Comparison of ENCODE assay signal across 8 mouse cellular contexts in genomic region chr2:75637822-75638221, GRCm38 (mm10). TPM values are rescaled to one million over a fixed set of nuclear protein-coding genes. Genes with fewer than 3 reads are reported as not detected.
DNase-seq lines count a peak whose midpoint lies in the region; ATAC-seq and TF ChIP-seq lines count a peak whose summit lies in the region.
"Not testable (repeated sequence)": the region's sequence is repeated elsewhere in the genome, so short reads cannot be mapped to it uniquely, and the experiment has no call there.

No protein-coding gene starts in this region.

- dilution Hi-C loops in CH12.LX (cut with MboI; ENCODE audit: extremely low pct_ligation_motif_present, extremely low pct_unique_long_range_greater_than_20kb, low sequenced_read_pairs) = not testable (repeated sequence)

- H3K9ac ChIP-seq in CH12.LX (ENCODE audit: insufficient read depth, low read depth); heart, postnatal 0 days (replicated peaks; ENCODE audit: low read depth, low read length); kidney, postnatal 0 days (ENCODE audit: low read depth, low read length); liver, postnatal 0 days (replicated peaks): not testable (repeated sequence)

- H3K4me2 ChIP-seq in CH12.LX (ENCODE audit: insufficient read depth, low read depth, poor library complexity, severe bottlenecking); heart, postnatal 0 days (ENCODE audit: low read depth, low read length); kidney, postnatal 0 days (ENCODE audit: low read length); liver, postnatal 0 days (ENCODE audit: low read depth, low read length): not testable (repeated sequence)

- peak; percentile 27 for DNase-seq in 3134 (ENCODE audit: extremely low read depth, insufficient read length, low spot score)
- DNase-seq in CH12.LX (ENCODE audit: extremely low read depth); gastrocnemius, adult 2 months; heart, postnatal 0 days (ENCODE audit: low spot score); kidney, postnatal 0 days (ENCODE audit: low spot score); liver, postnatal 0 days: not testable (repeated sequence)
- DNase-seq in naive thymus-derived CD4-positive, alpha-beta T cell, adult 2 months (ENCODE audit: low read depth) = peak; percentile 54

- TF ChIP-seq CTCF in CH12.LX (conservative IDR thresholded peaks at IDR 0.05 in 1 of 2, IDR thresholded peaks at IDR 0.05 in 1 of 2; ENCODE audit: low read depth in 2 of 2, low read length in 2 of 2); gastrocnemius, adult 2 months (IDR thresholded peaks at IDR 0.05); heart, postnatal 0 days (IDR thresholded peaks at IDR 0.05; ENCODE audit: low read depth); kidney, postnatal 0 days (IDR thresholded peaks at IDR 0.05; ENCODE audit: low read depth); liver, postnatal 0 days (IDR thresholded peaks at IDR 0.05; ENCODE audit: low read depth): not testable (repeated sequence)

- not testable (repeated sequence) for H3K79me2 ChIP-seq in CH12.LX (replicated peaks; ENCODE audit: control insufficient read depth, extremely low read depth, insufficient read depth, poor library complexity, severe bottlenecking); macrophage (ENCODE audit: inconsistent target)

- H3K9me3 ChIP-seq in CH12.LX (replicated peaks; ENCODE audit: low read length); heart, postnatal 0 days (replicated peaks; ENCODE audit: control insufficient read depth, low read length); kidney, postnatal 0 days (replicated peaks; ENCODE audit: low read length); liver, postnatal 0 days (ENCODE audit: low read length): not testable (repeated sequence)

- not testable (repeated sequence) for TF ChIP-seq RAD21 in CH12.LX (IDR thresholded peaks at IDR 0.05; ENCODE audit: low read depth, low read length)

- H3K4me3 ChIP-seq in CH12.LX (replicated peaks in 1 of 3; ENCODE audit: low read depth in 2 of 3, low read length in 2 of 3, poor library complexity in 1 of 3); gastrocnemius, adult 2 months; heart, postnatal 0 days (ENCODE audit: low read depth, low read length); kidney, postnatal 0 days (replicated peaks; ENCODE audit: low read depth, low read length); liver, postnatal 0 days (ENCODE audit: low read depth, low read length); macrophage (ENCODE audit: inconsistent target): not testable (repeated sequence)

- in situ Hi-C loops in CH12.LX (cut with MboI; ENCODE audit: low pct_ligation_motif_present, low pct_unique_long_range_greater_than_20kb, low sequenced_read_pairs) = not testable (repeated sequence)

- H3K27ac ChIP-seq in CH12.LX (ENCODE audit: insufficient read depth, low read depth) = not testable (repeated sequence)
- peak overlapping the region; percentile 35; the same call in 1 of the 2 replicates for H3K27ac ChIP-seq in gastrocnemius, adult 2 months
- 0 out of 2 replicates have a peak overlapping the region, but pooled peaks have one; percentile 25 for H3K27ac ChIP-seq in heart, postnatal 0 days (ENCODE audit: low read depth)
- 0 out of 2 replicates have a peak overlapping the region, but pooled peaks have one; percentile 62 for H3K27ac ChIP-seq in kidney, postnatal 0 days
- H3K27ac ChIP-seq in liver, postnatal 0 days (ENCODE audit: low read depth) = peak overlapping the region; percentile 94
- H3K27ac ChIP-seq in macrophage = peak overlapping the region; percentile 46

- 88% methylated on average over 6 of the region's 6 CpGs for WGBS in heart, postnatal 0 days
- WGBS in kidney, postnatal 0 days = 82% methylated on average over 6 of the region's 6 CpGs
- WGBS in liver, postnatal 0 days (ENCODE audit: insufficient replicate concordance) = 78% methylated on average over 6 of the region's 6 CpGs
- WGBS in macrophage (ENCODE audit: missing documents) = 80% methylated on average over 1 of the region's 6 CpGs

- H3K36me3 ChIP-seq in CH12.LX (replicated peaks in 1 of 2; ENCODE audit: control insufficient read depth in 1 of 2, insufficient read depth in 1 of 2, low read length in 1 of 2); heart, postnatal 0 days (replicated peaks; ENCODE audit: control insufficient read depth, insufficient read depth, low read length); kidney, postnatal 0 days (ENCODE audit: insufficient read depth, low read length); liver, postnatal 0 days (replicated peaks; ENCODE audit: insufficient read depth, low read length); macrophage (ENCODE audit: inconsistent target): not testable (repeated sequence)

- ATAC-seq in heart, postnatal 0 days (ENCODE audit: insufficient read depth, low read depth); kidney, postnatal 0 days (replicated peaks; ENCODE audit: low FRiP score, low read depth): not testable (repeated sequence)
- ATAC-seq in liver, postnatal 0 days = peak; percentile 41; the same call in 1 of the 2 replicates

- intact Hi-C loops in gastrocnemius, adult 2 months (cut with DNase I) = not testable (repeated sequence)

- not testable (repeated sequence) for TF ChIP-seq POLR2A in CH12.LX (IDR thresholded peaks at IDR 0.05; ENCODE audit: low read depth, low read length)

- TF ChIP-seq EP300 in CH12.LX (IDR thresholded peaks at IDR 0.05; ENCODE audit: low read length); heart, postnatal 0 days (IDR thresholded peaks at IDR 0.05; ENCODE audit: low read depth); liver, postnatal 0 days (IDR thresholded peaks at IDR 0.05; ENCODE audit: low read depth): not testable (repeated sequence)

- not testable (repeated sequence) for H3K27me3 ChIP-seq in CH12.LX (replicated peaks); heart, postnatal 0 days (ENCODE audit: control insufficient read depth, insufficient read depth, low read length); kidney, postnatal 0 days (ENCODE audit: insufficient read depth, low read length); liver, postnatal 0 days (ENCODE audit: insufficient read depth, low read length)

- H3K4me1 ChIP-seq in CH12.LX (ENCODE audit: control insufficient read depth in 1 of 2, insufficient read depth in 2 of 2) = peaks cover 3 to 20% of the 10 kb centered on the region in 2 experiments; a peak in 3 of 4 replicates
- not testable (repeated sequence) for H3K4me1 ChIP-seq in heart, postnatal 0 days (ENCODE audit: control insufficient read depth, insufficient read depth); kidney, postnatal 0 days (replicated peaks; ENCODE audit: insufficient read depth, low read length)
- H3K4me1 ChIP-seq in liver, postnatal 0 days (ENCODE audit: insufficient read depth) = peaks cover 23% of the 10 kb centered on the region

TF ChIP-seq in CH12.LX, 34 proteins besides CTCF, POLR2A, EP300 and RAD21:
- 0 out of 2 replicates have a peak, but pooled peaks have one; percentile 13 for TF ChIP-seq IRF4 (IDR thresholded peaks at IDR 0.05; ENCODE audit: low read depth, low read length)

RNA-seq across cellular contexts. Expression of gene Hnrnpa3, which starts 21.2 kb away (rescaled TPM):
- 83.1 and 105 TPM in 2 replicates for total RNA-seq in CH12.LX (2012; rRNA removed)
- 229 and 278 TPM in 2 replicates for total RNA-seq in CH12.LX (2014; rRNA removed)
- 373 and 540 TPM in 2 replicates for polyA plus RNA-seq in CH12.LX (2012; ENCODE audit: insufficient read length, low read depth)
- total RNA-seq in gastrocnemius, adult 2 months (2021) = 100 to 1,000 TPM; 123 to 144 TPM
- total RNA-seq in heart, postnatal 0 days (2014; rRNA removed; ENCODE audit: low replicate concordance) = 26.0 and 33.9 TPM in 2 replicates
- polyA plus RNA-seq in heart, postnatal 0 days (2015; fragmentation: Nextera tagmentation; extraction: Ambion mirVana) = 93.6 and 102 TPM in 2 replicates
- 240 and 270 TPM in 2 replicates for polyA plus RNA-seq in kidney, postnatal 0 days (2015; fragmentation: Nextera tagmentation; extraction: Ambion mirVana)
- polyA plus RNA-seq in liver, postnatal 0 days (2015; fragmentation: Nextera tagmentation; extraction: Ambion mirVana) = 86.9 and 90.7 TPM in 2 replicates
- 100 to 1,000 TPM; 404 to 869 (median 663) TPM for total RNA-seq in macrophage (2018; cell fraction: chromatin; rRNA removed)
- 100 to 1,000 TPM; 291 to 595 (median 415) TPM for total RNA-seq in macrophage (2018; cell fraction: cytosol; rRNA removed)
- total RNA-seq in macrophage (2018; cell fraction: nucleus; rRNA removed) = 100 to 1,000 TPM; 332 to 659 (median 518) TPM
- 346 to 1,286 TPM (median 601 TPM) in 3 replicates for polyA plus RNA-seq in macrophage (2018)
